Mouse (Mus musculus): Measurements from ENCODE around the gene Gm10100. TPM values are rescaled to one million over a fixed set of nuclear protein-coding genes. Genes with fewer than 3 reads are reported as not detected.
"Not testable (repeated sequence)": the region's sequence is repeated elsewhere in the genome, so short reads cannot be mapped to it uniquely, and the experiment has no call there.

The Gm10100 gene
- polyA plus RNA-seq, 1 experiment from 2014 or later = not detected

- not testable (repeated sequence) for H3K36me3 ChIP-seq (replicated peaks); H3K4me3 ChIP-seq; H3K9me3 ChIP-seq; H3K4me1 ChIP-seq; DNase-seq (ENCODE audit: low spot score); H3K27me3 ChIP-seq (replicated peaks; ENCODE audit: low read depth, poor library complexity, severe bottlenecking); H3K27ac ChIP-seq (replicated peaks)
- WGBS = 79% methylated on average over 1 of the region's 1 CpGs
Observed at GRCm38 (mm10) chr10:77771225-77771624, 44.9 kb downstream of the Gm10100 start, which contains the start of gene Gm3238. TSS of gene Gm3238 (minus strand) at chr10:77771325.

GRCm38 (mm10) chr10:77772142-77772541 is 45.9 kb downstream of the Gm10100 start:
- DNase-seq (ENCODE audit: low spot score); H3K4me1 ChIP-seq; H3K27me3 ChIP-seq (replicated peaks; ENCODE audit: low read depth, poor library complexity, severe bottlenecking); H3K4me3 ChIP-seq; H3K36me3 ChIP-seq (replicated peaks); H3K27ac ChIP-seq (replicated peaks); H3K9me3 ChIP-seq: not testable (repeated sequence)
- WGBS = 98% methylated on average over 3 of the region's 3 CpGs

Other genes with a start within 250 kb of the Gm10100 start
- 43.9 and 46.9 TPM in 2 replicates for gene Fam207a, start 210.7 kb upstream of the Gm10100 start, polyA plus RNA-seq (2016; fragmentation: Nextera tagmentation; extraction: Ambion mirVana)
- gene Itgb2, start 196.2 kb upstream of the Gm10100 start, polyA plus RNA-seq (2016; fragmentation: Nextera tagmentation; extraction: Ambion mirVana) = 0.60 and 1.3 TPM in 2 replicates
- 65.6 and 71.0 TPM in 2 replicates for gene Pttg1ip, start 144.8 kb upstream of the Gm10100 start, polyA plus RNA-seq (2016; fragmentation: Nextera tagmentation; extraction: Ambion mirVana)
- 419 and 445 TPM in 2 replicates for gene Sumo3, start 120.4 kb upstream of the Gm10100 start, polyA plus RNA-seq (2016; fragmentation: Nextera tagmentation; extraction: Ambion mirVana)
- gene Gm49325, start 120.3 kb upstream of the Gm10100 start, polyA plus RNA-seq (2016; fragmentation: Nextera tagmentation; extraction: Ambion mirVana) = 1.9 and 8.0 TPM in 2 replicates
- 98.9 and 101 TPM in 2 replicates for gene Ube2g2, start 104.2 kb upstream of the Gm10100 start, polyA plus RNA-seq (2016; fragmentation: Nextera tagmentation; extraction: Ambion mirVana)
- 0.97 and 1.2 TPM in 2 replicates for gene Tspear, start 39.9 kb upstream of the Gm10100 start, polyA plus RNA-seq (2016; fragmentation: Nextera tagmentation; extraction: Ambion mirVana)
- not detected in 2 replicates for gene Gm19402, start 35.7 kb upstream of the Gm10100 start, polyA plus RNA-seq (2016; fragmentation: Nextera tagmentation; extraction: Ambion mirVana)
- gene Gm9508, start 29.3 kb upstream of the Gm10100 start, polyA plus RNA-seq (2016; fragmentation: Nextera tagmentation; extraction: Ambion mirVana) = not detected in 2 replicates
- not detected in 2 replicates for gene Gm10272, start 19.9 kb upstream of the Gm10100 start, polyA plus RNA-seq (2016; fragmentation: Nextera tagmentation; extraction: Ambion mirVana)
- gene Gm10024, start 15.0 kb upstream of the Gm10100 start, polyA plus RNA-seq (2016; fragmentation: Nextera tagmentation; extraction: Ambion mirVana) = not detected in 2 replicates
- gene Gm10142, start 10.7 kb upstream of the Gm10100 start, polyA plus RNA-seq (2016; fragmentation: Nextera tagmentation; extraction: Ambion mirVana) = not detected in 2 replicates
- gene Krtap12-1, start 5.9 kb upstream of the Gm10100 start, polyA plus RNA-seq (2016; fragmentation: Nextera tagmentation; extraction: Ambion mirVana) = not detected in 2 replicates
- gene Gm18596, start 16.2 kb downstream of the Gm10100 start, polyA plus RNA-seq (2016; fragmentation: Nextera tagmentation; extraction: Ambion mirVana) = not detected in 2 replicates
- gene Gm9736, start 24.9 kb downstream of the Gm10100 start, polyA plus RNA-seq (2016; fragmentation: Nextera tagmentation; extraction: Ambion mirVana) = not detected in 2 replicates
- gene Gm3233, start 33.2 kb downstream of the Gm10100 start, polyA plus RNA-seq (2016; fragmentation: Nextera tagmentation; extraction: Ambion mirVana) = not detected in 2 replicates
- not detected in 2 replicates for gene Gm3238, start 44.8 kb downstream of the Gm10100 start, polyA plus RNA-seq (2016; fragmentation: Nextera tagmentation; extraction: Ambion mirVana)
- not detected in 2 replicates for gene Gm7138, start 50.5 kb downstream of the Gm10100 start, polyA plus RNA-seq (2016; fragmentation: Nextera tagmentation; extraction: Ambion mirVana)
- gene Gm3250, start 56.1 kb downstream of the Gm10100 start, polyA plus RNA-seq (2016; fragmentation: Nextera tagmentation; extraction: Ambion mirVana) = not detected in 2 replicates
- not detected in 2 replicates for gene Gm7137, start 61.7 kb downstream of the Gm10100 start, polyA plus RNA-seq (2016; fragmentation: Nextera tagmentation; extraction: Ambion mirVana)
- not detected in 2 replicates for gene Gm9639, start 68.6 kb downstream of the Gm10100 start, polyA plus RNA-seq (2016; fragmentation: Nextera tagmentation; extraction: Ambion mirVana)
- gene Gm19668, start 72.6 kb downstream of the Gm10100 start, polyA plus RNA-seq (2016; fragmentation: Nextera tagmentation; extraction: Ambion mirVana) = not detected in 2 replicates
- not detected in 2 replicates for gene Gm9507, start 85.4 kb downstream of the Gm10100 start, polyA plus RNA-seq (2016; fragmentation: Nextera tagmentation; extraction: Ambion mirVana)
- not detected in 2 replicates for gene Gm2696, start 88.2 kb downstream of the Gm10100 start, polyA plus RNA-seq (2016; fragmentation: Nextera tagmentation; extraction: Ambion mirVana)
- gene Krtap10-4, start 100.6 kb downstream of the Gm10100 start, polyA plus RNA-seq (2016; fragmentation: Nextera tagmentation; extraction: Ambion mirVana) = not detected in 2 replicates
- gene Krtap10-10, start 109.5 kb downstream of the Gm10100 start, polyA plus RNA-seq (2016; fragmentation: Nextera tagmentation; extraction: Ambion mirVana) = not detected in 2 replicates
- not detected in 2 replicates for gene Gm36176, start 120.3 kb downstream of the Gm10100 start, polyA plus RNA-seq (2016; fragmentation: Nextera tagmentation; extraction: Ambion mirVana)
- gene Gm10318, start 126.4 kb downstream of the Gm10100 start, polyA plus RNA-seq (2016; fragmentation: Nextera tagmentation; extraction: Ambion mirVana) = not detected in 2 replicates
- not detected in 2 replicates for gene Gm3285, start 135.5 kb downstream of the Gm10100 start, polyA plus RNA-seq (2016; fragmentation: Nextera tagmentation; extraction: Ambion mirVana)
- gene Lrrc3, start 176.1 kb downstream of the Gm10100 start, polyA plus RNA-seq (2016; fragmentation: Nextera tagmentation; extraction: Ambion mirVana) = 2.2 and 2.3 TPM in 2 replicates
- 0.54 and 0.85 TPM in 2 replicates for gene Trpm2, start 244.1 kb downstream of the Gm10100 start, polyA plus RNA-seq (2016; fragmentation: Nextera tagmentation; extraction: Ambion mirVana)

Measured in embryonic facial prominence, embryonic 10.5 days (tissue).